Mouse (Mus musculus) CH12.LX (cell line): ENCODE measurements around the gene Hcrtr1.

ENCODE experiments used
- CHD2 ChIP-seq: IDR thresholded peaks from 2 replicates; pipeline ENCODE4 v1.6.1; 2011; ENCODE audit warnings: low read length, improper control_type of control experiment
- CTCF ChIP-seq, 2 experiments: IDR thresholded peaks in 1 of 2; conservative IDR thresholded peaks in 1 of 2; 2 replicates each; pipeline ENCODE4 v1.5.1; 2011 to 2012; ENCODE audit warnings: low read depth in 2 of 2, low read length in 2 of 2, improper control_type of control experiment in 1 of 2, inconsistent platforms in 1 of 2, mild to moderate bottlenecking in 1 of 2, moderate library complexity in 1 of 2
- E2F4 ChIP-seq: IDR thresholded peaks from 2 replicates; pipeline ENCODE4 v1.6.1; 2011; ENCODE audit warnings: low read depth, low read length, improper control_type of control experiment; ENCODE audit not compliant: insufficient replicate concordance
- EP300 ChIP-seq: IDR thresholded peaks from 2 replicates; pipeline ENCODE4 v1.6.1; 2011; ENCODE audit warnings: low read length, improper control_type of control experiment
- HCFC1 ChIP-seq: IDR thresholded peaks from 2 replicates; pipeline ENCODE4 v1.6.1; 2012; ENCODE audit warnings: low read depth, mild to moderate bottlenecking, inconsistent platforms, low read length, improper control_type of control experiment
- NELFE ChIP-seq: IDR thresholded peaks from 2 replicates; pipeline ENCODE4 v1.6.1; 2011; ENCODE audit warnings: low read depth, low read length, improper control_type of control experiment
- POLR2A ChIP-seq: IDR thresholded peaks from 2 replicates; pipeline ENCODE4 v1.6.1; 2011; ENCODE audit warnings: low read depth, mild to moderate bottlenecking, improper control_type of control experiment, low read length
- TCF12 ChIP-seq: IDR thresholded peaks from 2 replicates; pipeline ENCODE4 v1.6.1; 2014; ENCODE audit warnings: low read depth, mild to moderate bottlenecking, inconsistent platforms, low read length, improper control_type of control experiment
- UBTF ChIP-seq: IDR thresholded peaks from 2 replicates; pipeline ENCODE4 v1.6.1; 2012; ENCODE audit warnings: low read depth, mild to moderate bottlenecking, inconsistent platforms, low read length, improper control_type of control experiment, moderate library complexity
- ZC3H11A ChIP-seq: IDR thresholded peaks from 2 replicates; pipeline ENCODE4 v1.6.1; 2012; ENCODE audit warnings: low read depth, mild to moderate bottlenecking, inconsistent platforms, low read length, improper control_type of control experiment
- ZNF384 ChIP-seq: IDR thresholded peaks from 2 replicates; pipeline ENCODE4 v1.6.1; 2012; ENCODE audit warnings: low read depth, low read length, improper control_type of control experiment, inconsistent platforms

DNA sequence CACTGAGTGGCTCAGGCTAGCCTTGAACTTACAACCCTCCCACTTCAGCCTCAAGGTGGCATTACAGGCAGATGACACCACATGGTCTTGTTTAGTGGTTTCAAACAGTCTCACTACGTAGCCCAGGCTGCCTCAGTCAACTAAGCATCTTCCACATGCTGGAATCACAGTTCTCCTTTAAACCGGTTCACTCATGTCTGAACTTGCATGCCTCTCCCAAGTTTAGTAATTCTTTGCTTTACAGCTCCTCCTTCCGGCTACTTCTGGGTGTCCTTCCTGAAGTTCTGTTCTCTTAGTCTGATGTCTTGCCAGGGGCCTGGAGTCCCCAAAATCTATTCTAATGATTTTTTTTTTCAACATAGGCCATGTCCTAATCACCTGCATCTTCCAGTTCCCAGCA, 15.1 kb upstream of the Hcrtr1 start:
- no peak for TF ChIP-seq TCF12
- no peak for TF ChIP-seq POLR2A
- no peak for TF ChIP-seq ZC3H11A
- TF ChIP-seq CTCF (conservative IDR thresholded peaks at IDR 0.05 in 1 of 2, IDR thresholded peaks at IDR 0.05 in 1 of 2; ENCODE audit: low read depth in 2 of 2, low read length in 2 of 2) = peak; percentile 7 to 55; a peak in 2 of 4 replicates
- TF ChIP-seq UBTF = no peak
- TF ChIP-seq HCFC1 = no peak
- TF ChIP-seq ZNF384 = no peak
- no peak for TF ChIP-seq CHD2
- TF ChIP-seq E2F4 = no peak
- no peak for TF ChIP-seq EP300
- TF ChIP-seq NELFE = no peak
